Mouse (Mus musculus) heart, embryonic 13.5 days (tissue): ENCODE data around the gene Bmper. TPM values are rescaled to one million over a fixed set of nuclear protein-coding genes. Genes with fewer than 3 reads are reported as not detected.
A peak's percentile ranks its signal among the peaks of the same experiment; 100 is the strongest.

ENCODE experiments used
- ATAC-seq: fragments of 200-750 bp; cut with Nextera tagmentation; 2 replicates; pipeline ENCODE4 v1.8.0; 2017; ENCODE audit warnings: moderate TSS enrichment; ENCODE audit not compliant: insufficient number of reproducible peaks, low FRiP score, low TSS enrichment; ENCODE audit errors: extremely low read depth
- H3K27ac ChIP-seq: fragments of 300-500 bp; sonication (generic); replicated peaks from 2 replicates; pipeline ENCODE4 v1.5.1; 2015; ENCODE audit warnings: moderate library complexity, mild to moderate bottlenecking, inconsistent platforms
- H3K27me3 ChIP-seq: fragments of 300-500 bp; sonication (generic); replicated peaks from 2 replicates; pipeline ENCODE4 v1.6.1; 2015; ENCODE audit warnings: mild to moderate bottlenecking, inconsistent platforms
- H3K36me3 ChIP-seq: fragments of 300-500 bp; sonication (generic); 2 replicates; pipeline ENCODE4 v1.6.1; 2015; ENCODE audit warnings: mild to moderate bottlenecking, inconsistent platforms
- H3K4me1 ChIP-seq: fragments of 300-500 bp; sonication (generic); 2 replicates; pipeline ENCODE4 v1.6.1; 2015; ENCODE audit warnings: inconsistent platforms
- H3K4me2 ChIP-seq: fragments of 300-500 bp; sonication (generic); 2 replicates; pipeline ENCODE4 v1.6.1; 2015; ENCODE audit warnings: inconsistent platforms, mild to moderate bottlenecking, moderate library complexity
- H3K4me3 ChIP-seq: fragments of 300-500 bp; sonication (generic); 2 replicates; pipeline ENCODE4 v1.5.1; 2015; ENCODE audit warnings: moderate library complexity, mild to moderate bottlenecking, inconsistent platforms
- H3K9ac ChIP-seq: fragments of 300-500 bp; sonication (generic); 2 replicates; pipeline ENCODE4 v1.6.1; 2015; ENCODE audit warnings: inconsistent platforms, mild to moderate bottlenecking, moderate library complexity
- H3K9me3 ChIP-seq: fragments of 300-500 bp; sonication (generic); 2 replicates; pipeline ENCODE4 v1.6.1; 2016; ENCODE audit warnings: inconsistent platforms
- WGBS: fragments of 180-500 bp; shearing (Covaris S2); methylation state at CpG from one replicate; pipeline ENCODE4 v1.1.7; 2015; ENCODE audit warnings: mixed read lengths; 5-methylcytosine and 5-hydroxymethylcytosine counted together
- polyA plus RNA-seq: library from polyadenylated mRNA; unstranded; fragments of >200 nt; fragmentation: Nextera tagmentation; extraction: Ambion mirVana; gene quantifications from 2 replicates; pipeline ENCODE4 v1.2.1, GENCODE M21; 2015

Gene Bmper
- polyA plus RNA-seq, result 8.3 and 8.4 TPM in 2 replicates

DNA sequence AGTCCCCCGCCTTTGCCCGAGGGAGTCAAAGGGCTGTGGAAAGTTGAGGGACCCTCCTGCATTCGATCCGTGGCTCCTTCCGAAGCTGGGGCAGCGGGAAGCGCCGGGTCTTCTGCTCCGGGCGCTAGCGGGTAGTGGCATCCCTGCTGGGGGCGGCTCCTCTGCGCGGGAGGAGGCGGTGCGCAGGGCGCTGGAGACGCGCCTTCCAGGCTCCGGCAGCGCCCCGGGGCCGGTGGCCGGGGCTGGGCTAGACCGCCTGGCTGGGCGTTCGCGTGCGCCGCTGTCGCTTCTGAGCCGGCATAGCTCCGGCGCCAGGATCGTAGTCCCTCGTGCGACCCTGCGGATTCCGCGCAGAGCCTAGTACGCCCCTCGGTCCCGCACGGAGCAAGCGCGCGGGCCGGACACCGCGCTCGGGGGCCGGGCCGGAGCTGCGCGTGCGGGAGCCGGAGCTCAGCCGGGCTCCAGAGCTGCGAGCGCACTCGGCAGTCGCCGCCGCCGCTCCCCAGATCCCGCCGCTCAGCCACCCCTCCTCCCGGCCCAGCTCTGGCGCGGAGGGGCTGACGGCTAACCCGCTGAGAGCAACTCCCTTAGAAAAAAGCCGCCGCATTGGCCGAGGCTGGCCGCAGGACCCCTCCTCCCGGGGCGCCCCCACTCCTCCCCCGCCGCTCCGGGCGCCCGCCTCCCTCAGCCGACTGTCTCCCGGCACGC is at the start of gene Bmper:
Bmper (plus strand) TSS at position 236 of the 708 bp plus-strand sequence.
- H3K27ac ChIP-seq, result peak within 1 kb of the TSS; percentile 83
- peak within 1 kb of the TSS; percentile 94 for H3K4me2 ChIP-seq
- H3K9me3 ChIP-seq, result no peaks in the 10 kb centered on the region
- peak; percentile 58 for ATAC-seq
- WGBS, result under 1% methylated on average over 79 of the region's 86 CpGs
- peaks cover 41% of the 10 kb centered on the region for H3K27me3 ChIP-seq
- H3K4me3 ChIP-seq, result peak within 1 kb of the TSS; percentile 76
- no peaks in the 10 kb centered on the region for H3K36me3 ChIP-seq
- peaks cover 19% of the 10 kb centered on the region for H3K4me1 ChIP-seq
- H3K9ac ChIP-seq, result peak within 1 kb of the TSS; percentile 89

DNA sequence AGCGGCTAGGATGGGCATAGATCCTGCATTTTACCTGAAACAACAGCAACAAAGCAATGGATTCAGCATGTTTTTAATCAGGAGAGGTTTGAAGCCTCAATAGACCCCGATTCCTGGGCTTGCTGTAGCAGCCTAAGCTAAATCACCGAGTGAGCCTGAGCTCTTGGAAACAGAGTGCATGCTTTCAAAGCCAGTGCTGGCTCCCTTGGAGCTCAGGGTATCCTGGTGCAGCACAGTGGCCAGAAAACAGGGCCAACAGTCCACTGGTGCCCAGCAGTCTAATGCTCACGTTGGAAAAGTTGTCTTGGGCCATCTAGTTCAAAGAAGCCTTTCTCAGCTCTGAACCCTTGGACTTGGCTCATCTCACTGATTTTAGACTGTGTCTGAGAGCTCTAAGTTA is 45.4 kb upstream of the Bmper start:
- no peak overlapping the region for H3K4me2 ChIP-seq
- H3K4me1 ChIP-seq, result no peaks in the 10 kb centered on the region
- no peaks in the 10 kb centered on the region for H3K9me3 ChIP-seq
- no peak overlapping the region for H3K4me3 ChIP-seq
- H3K27ac ChIP-seq, result no peak overlapping the region
- 72% methylated on average over 4 of the region's 4 CpGs for WGBS
- no peak overlapping the region for H3K9ac ChIP-seq
- no peak for ATAC-seq
- no peaks in the 10 kb centered on the region for H3K27me3 ChIP-seq
- H3K36me3 ChIP-seq, result no peaks in the 10 kb centered on the region

DNA sequence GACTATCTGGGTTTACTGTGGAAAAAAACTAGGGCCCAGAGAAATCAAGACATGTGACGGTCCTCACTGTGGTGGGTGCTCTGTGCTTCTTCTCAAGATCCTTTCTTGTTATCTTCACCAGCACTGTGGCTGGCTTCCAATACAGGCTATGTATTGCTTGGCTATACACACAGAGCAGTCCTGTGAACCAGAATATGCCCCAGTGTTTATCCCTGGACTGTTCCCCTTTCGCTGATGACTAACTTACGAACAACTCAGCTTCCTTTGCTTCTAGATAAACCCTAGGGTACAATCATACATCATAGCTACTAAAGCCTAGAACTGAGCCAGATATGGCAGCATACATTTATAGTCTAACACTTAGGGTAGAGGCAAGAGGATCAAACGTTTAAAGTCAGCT is 35.7 kb upstream of the Bmper start:
- H3K9ac ChIP-seq, result no peak overlapping the region
- H3K27me3 ChIP-seq, result no peaks in the 10 kb centered on the region
- no peak overlapping the region for H3K27ac ChIP-seq
- peaks cover 11% of the 10 kb centered on the region for H3K4me1 ChIP-seq
- H3K9me3 ChIP-seq, result no peaks in the 10 kb centered on the region
- 54% methylated on average over 4 of the region's 4 CpGs for WGBS
- H3K4me3 ChIP-seq, result no peak overlapping the region
- no peak for ATAC-seq
- H3K4me2 ChIP-seq, result no peak overlapping the region
- no peaks in the 10 kb centered on the region for H3K36me3 ChIP-seq

DNA sequence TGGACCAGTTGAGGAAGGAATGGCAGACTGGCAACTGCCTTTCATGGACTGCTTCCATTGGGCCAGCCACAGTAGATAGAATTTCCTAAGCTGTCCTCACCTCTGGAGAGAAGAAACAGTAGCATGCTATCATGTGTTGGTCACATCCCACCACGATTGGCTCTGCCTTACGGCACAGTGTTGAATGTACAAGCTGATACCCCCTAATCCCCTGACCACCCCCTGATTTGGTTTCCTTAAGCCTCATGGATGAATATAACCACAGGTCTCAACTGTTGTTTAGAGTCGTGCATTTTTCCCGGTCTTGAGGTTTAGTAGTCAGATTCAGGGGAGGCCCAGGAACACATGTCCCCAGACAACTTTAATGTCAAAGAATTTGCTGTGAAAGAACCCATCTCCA is 34.7 kb upstream of the Bmper start:
- no peak for ATAC-seq
- no peaks in the 10 kb centered on the region for H3K36me3 ChIP-seq
- 45% methylated on average over 4 of the region's 4 CpGs for WGBS
- H3K27me3 ChIP-seq, result no peaks in the 10 kb centered on the region
- H3K4me1 ChIP-seq, result peaks cover 11% of the 10 kb centered on the region
- H3K4me2 ChIP-seq, result no peak overlapping the region
- H3K9ac ChIP-seq, result no peak overlapping the region
- no peaks in the 10 kb centered on the region for H3K9me3 ChIP-seq
- no peak overlapping the region for H3K4me3 ChIP-seq
- H3K27ac ChIP-seq, result no peak overlapping the region

DNA sequence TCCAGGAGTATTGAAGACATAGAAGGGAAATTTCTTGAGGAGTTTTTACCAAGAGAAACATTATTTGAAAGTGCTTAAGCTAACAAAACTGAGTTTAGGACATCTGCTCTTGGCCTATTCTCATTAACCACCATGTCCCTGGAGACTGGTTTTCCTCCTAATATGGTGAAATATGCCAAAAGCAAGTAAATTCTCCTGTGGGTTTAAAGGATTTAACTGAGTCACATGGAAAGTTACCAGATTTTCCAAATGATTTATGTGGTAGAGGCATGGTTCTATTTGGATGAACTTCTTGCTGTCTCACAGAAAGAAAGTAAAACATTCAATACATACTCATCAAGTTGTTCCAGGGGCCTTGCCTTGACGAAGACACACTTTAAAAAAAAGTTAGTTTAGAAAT is 31.9 kb upstream of the Bmper start:
- ATAC-seq, result no peak
- Histone ChIP-seq H3K36me3 (no peaks in the 10 kb centered on the region), H3K9ac (no peak overlapping the region), H3K27ac (no peak overlapping the region), H3K4me3 (no peak overlapping the region), H3K9me3 (no peaks in the 10 kb centered on the region), H3K27me3 (no peaks in the 10 kb centered on the region), H3K4me2 (no peak overlapping the region), H3K4me1 (peaks cover 11% of the 10 kb centered on the region)
- WGBS, result 56% methylated on average over 1 of the region's 1 CpGs

DNA sequence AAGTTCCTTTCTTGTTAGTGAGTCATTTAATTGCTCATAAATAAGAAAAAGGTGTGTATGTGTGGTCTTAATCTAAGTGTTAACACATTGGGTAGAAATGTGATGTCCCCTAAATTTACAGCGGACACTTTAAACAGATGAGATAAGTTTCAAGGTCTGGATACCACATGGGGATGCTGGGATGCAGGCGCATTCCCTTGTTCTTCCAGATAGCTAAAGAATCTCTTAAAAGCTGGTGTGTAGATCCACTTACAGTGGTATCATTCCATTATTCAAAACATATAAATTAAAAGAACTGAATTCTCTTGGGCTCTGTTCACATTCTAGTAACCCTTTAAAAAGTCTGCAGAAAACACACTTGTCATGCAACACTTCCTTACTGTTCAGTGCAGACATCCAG is 31.4 kb upstream of the Bmper start:
- Histone ChIP-seq H3K4me3 (no peak overlapping the region), H3K36me3 (no peaks in the 10 kb centered on the region), H3K4me1 (peaks cover 11% of the 10 kb centered on the region), H3K27me3 (no peaks in the 10 kb centered on the region), H3K9me3 (no peaks in the 10 kb centered on the region), H3K9ac (no peak overlapping the region), H3K27ac (no peak overlapping the region), H3K4me2 (no peak overlapping the region)
- ATAC-seq, result no peak
- 49% methylated on average over 2 of the region's 2 CpGs for WGBS

DNA sequence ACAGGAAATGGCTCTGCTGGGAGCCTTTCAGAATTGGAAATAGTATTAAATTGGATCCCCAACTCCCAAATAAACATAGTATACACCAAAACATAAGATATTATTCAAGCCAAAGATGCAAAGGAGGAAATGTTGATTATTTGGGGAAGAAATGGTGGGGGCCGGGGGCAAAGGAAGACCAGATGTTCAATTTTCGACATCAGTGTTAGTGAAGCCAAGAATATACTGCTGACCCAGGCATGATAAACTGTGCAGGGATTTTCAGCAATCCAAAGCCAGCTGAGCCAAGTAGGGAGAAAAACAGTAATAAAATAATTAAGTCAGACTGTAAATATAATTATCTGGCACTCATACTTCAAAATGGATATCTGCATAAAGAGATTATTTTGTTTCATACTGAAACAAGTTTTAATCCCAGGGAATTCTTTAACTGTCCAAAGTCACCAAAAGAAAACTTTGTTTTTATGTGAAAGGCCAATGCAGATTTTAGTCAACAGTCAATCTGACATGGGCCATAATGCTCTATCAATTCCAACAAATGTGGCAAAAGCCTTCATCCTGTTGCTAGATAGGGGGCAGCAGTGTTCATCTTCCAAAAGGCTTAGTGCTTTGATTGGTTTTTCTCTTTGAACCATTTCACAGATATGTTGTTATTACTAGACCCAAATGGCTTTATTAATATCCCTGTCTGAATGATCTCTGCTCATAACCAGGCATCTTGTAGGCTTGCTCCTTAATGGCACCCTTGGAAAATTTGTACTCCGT is 30.1 kb upstream of the Bmper start:
- ATAC-seq, result no peak
- Histone ChIP-seq H3K4me3 (no peak overlapping the region), H3K9ac (no peak overlapping the region), H3K27me3 (no peaks in the 10 kb centered on the region), H3K27ac (no peak overlapping the region), H3K9me3 (no peaks in the 10 kb centered on the region), H3K4me2 (no peak overlapping the region), H3K36me3 (no peaks in the 10 kb centered on the region), H3K4me1 (peaks cover 4% of the 10 kb centered on the region; the same call in 1 of the 2 replicates)
- WGBS, result 82% methylated on average over 3 of the region's 3 CpGs

DNA sequence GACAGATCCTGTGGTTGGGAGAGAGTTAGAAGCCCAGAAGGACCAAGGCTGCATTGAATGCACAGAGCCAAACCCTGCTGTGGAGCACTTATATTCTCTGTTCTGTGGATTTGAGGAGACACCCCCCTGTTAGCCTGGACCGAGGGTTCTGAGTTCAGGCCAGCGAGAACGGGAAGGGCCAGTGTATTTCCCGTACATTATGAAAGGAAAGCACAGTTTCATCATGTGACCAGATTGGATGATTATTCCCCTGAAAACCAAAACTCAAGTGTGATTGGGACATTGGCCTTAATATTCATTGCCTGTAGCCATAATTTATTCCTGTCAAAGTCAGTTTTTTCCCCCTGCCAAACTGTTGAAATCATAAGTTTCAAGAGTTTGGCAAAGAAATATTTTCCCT is 23.9 kb upstream of the Bmper start:
- 0 out of 2 replicates have a peak, but pooled peaks cover 4% of the 10 kb centered on the region for H3K9me3 ChIP-seq
- no peak overlapping the region for H3K9ac ChIP-seq
- H3K4me3 ChIP-seq, result no peak overlapping the region
- H3K36me3 ChIP-seq, result no peaks in the 10 kb centered on the region
- H3K4me2 ChIP-seq, result no peak overlapping the region
- ATAC-seq, result no peak
- peaks cover under 1% of the 10 kb centered on the region for H3K4me1 ChIP-seq
- WGBS, result 85% methylated on average over 4 of the region's 4 CpGs
- no peak overlapping the region for H3K27ac ChIP-seq
- H3K27me3 ChIP-seq, result peaks cover 14% of the 10 kb centered on the region; the same call in 1 of the 2 replicates

DNA sequence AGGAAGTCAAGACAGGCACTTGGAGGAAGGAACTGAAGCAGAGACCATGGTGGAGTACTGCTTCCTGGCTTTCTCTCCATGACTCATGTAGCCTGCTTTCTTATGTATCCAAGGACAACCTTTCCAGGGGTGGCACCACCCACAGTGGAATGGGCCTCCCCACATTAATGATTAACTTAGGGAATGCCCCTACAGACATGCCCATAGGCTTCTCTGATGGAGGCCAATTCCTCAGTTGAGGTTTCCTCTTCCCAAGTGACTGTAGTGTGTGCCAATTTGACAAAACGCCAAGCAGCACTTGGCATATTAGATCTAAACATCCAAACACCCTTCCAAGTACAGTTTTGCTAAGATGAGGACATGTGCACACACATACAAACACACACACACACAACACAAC is 23.0 kb upstream of the Bmper start:
- no peak for ATAC-seq
- Histone ChIP-seq H3K4me2 (no peak overlapping the region), H3K4me1 (peaks cover 9% of the 10 kb centered on the region), H3K4me3 (no peak overlapping the region), H3K9ac (no peak overlapping the region), H3K36me3 (no peaks in the 10 kb centered on the region), H3K27me3 (peaks cover 22% of the 10 kb centered on the region), H3K27ac (no peak overlapping the region), H3K9me3 (0 out of 2 replicates have a peak, but pooled peaks cover 4% of the 10 kb centered on the region)
- 88% methylated on average over 1 of the region's 1 CpGs for WGBS

DNA sequence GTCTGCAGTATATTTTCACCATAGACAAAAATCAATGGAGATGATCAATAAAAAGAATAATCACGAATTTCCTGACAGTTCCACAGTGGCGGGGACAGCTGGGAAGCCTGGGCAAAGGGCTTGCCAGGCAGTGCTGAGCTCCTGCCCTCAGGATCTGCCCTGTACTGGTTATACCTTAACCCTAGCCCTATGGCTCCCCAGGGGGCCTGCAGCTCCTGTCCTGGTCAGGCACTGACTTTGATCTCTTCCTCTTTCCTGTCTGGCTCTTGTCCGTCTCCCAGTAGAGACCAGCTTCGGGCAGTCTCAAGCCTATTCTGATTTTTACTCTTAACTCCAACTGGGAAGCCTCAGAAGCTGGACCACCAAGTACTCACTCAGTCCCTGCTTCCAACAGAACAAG is 22.0 kb upstream of the Bmper start:
- Histone ChIP-seq H3K36me3 (no peaks in the 10 kb centered on the region), H3K27me3 (peaks cover 24% of the 10 kb centered on the region), H3K27ac (no peak overlapping the region), H3K4me1 (peaks cover 16% of the 10 kb centered on the region), H3K9me3 (0 out of 2 replicates have a peak, but pooled peaks cover 4% of the 10 kb centered on the region), H3K9ac (no peak overlapping the region), H3K4me2 (no peak overlapping the region), H3K4me3 (no peak overlapping the region)
- WGBS, result 70% methylated on average over 4 of the region's 4 CpGs
- ATAC-seq, result no peak

DNA sequence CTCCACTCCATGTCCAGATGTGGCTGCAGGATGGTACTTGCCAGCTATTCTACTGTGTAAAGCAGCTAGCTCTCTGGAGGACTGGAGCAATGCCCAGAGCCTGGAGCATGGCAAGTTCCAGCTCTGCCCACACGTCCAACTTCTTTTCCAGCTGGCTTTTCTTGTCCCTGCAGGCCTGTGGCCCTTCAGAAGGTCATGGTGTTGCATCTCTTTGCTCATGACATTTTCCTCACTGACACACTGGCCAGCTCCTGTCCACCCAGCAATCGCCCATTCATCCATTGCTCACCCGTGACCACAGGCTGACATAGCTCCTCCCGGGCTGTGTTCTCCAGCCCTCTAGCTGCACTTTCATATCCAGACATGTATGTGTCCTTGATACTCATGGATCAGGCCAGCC is 20.4 kb upstream of the Bmper start:
- Histone ChIP-seq H3K4me2 (no peak overlapping the region), H3K4me1 (peaks cover 16% of the 10 kb centered on the region), H3K4me3 (no peak overlapping the region), H3K36me3 (no peaks in the 10 kb centered on the region), H3K27me3 (peaks cover 24% of the 10 kb centered on the region), H3K27ac (no peak overlapping the region), H3K9me3 (0 out of 2 replicates have a peak, but pooled peaks cover 4% of the 10 kb centered on the region), H3K9ac (no peak overlapping the region)
- WGBS, result 74% methylated on average over 4 of the region's 4 CpGs
- no peak for ATAC-seq
